Mouse (Mus musculus) CH12.LX (cell line): ENCODE results near the gene Bcl2l14.

ENCODE experiments used
- CTCF ChIP-seq, 2 experiments: IDR thresholded peaks in 1 of 2; conservative IDR thresholded peaks in 1 of 2; 2 replicates each; pipeline ENCODE4 v1.5.1; 2011 to 2012; ENCODE audit warnings: low read depth in 2 of 2, low read length in 2 of 2, improper control_type of control experiment in 1 of 2, inconsistent platforms in 1 of 2, mild to moderate bottlenecking in 1 of 2, moderate library complexity in 1 of 2
- ETS1 ChIP-seq: conservative IDR thresholded peaks from 2 replicates; pipeline ENCODE4 v1.6.1; 2012; ENCODE audit warnings: low read depth, mild to moderate bottlenecking, inconsistent platforms, low read length, improper control_type of control experiment, moderate library complexity
- NELFE ChIP-seq: IDR thresholded peaks from 2 replicates; pipeline ENCODE4 v1.6.1; 2011; ENCODE audit warnings: low read depth, low read length, improper control_type of control experiment

- TF ChIP-seq CTCF (conservative IDR thresholded peaks at IDR 0.05 in 1 of 2, IDR thresholded peaks at IDR 0.05 in 1 of 2; ENCODE audit: low read depth in 2 of 2, low read length in 2 of 2) (no peak), ETS1 (no peak), NELFE (no peak)
Measured at GRCm38 (mm10) chr6:134381462-134381861, 14.7 kb upstream of the Bcl2l14 start.
